9 mouse cellular contexts compared by ENCODE assay signal in the genomic region with DNA sequence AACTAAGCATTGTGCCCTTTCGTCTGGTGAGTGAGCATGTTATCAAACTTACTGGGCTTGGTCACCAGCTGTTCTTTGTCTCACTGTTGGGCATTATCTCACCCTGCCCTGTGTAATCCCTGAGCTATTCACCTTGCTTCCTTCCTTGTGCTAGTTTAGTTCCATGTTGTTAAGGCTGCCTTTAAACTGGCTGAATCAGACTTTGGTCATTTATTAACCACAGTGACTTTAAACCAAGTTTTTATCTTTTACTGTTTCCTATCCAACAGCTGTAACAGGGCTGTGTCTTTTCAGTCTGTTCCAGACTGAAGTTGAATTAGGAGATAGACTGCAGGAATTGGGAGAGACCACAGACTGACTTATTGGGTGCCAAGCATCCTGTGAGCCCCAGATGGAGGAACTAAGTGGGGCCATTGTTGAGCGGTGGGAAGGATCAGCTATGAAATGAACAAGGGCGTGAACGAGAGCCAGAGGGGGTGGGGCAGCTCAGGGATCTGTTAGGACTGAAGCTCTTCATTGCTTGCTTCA. TPM values are rescaled to one million over a fixed set of nuclear protein-coding genes. Genes with fewer than 3 reads are reported as not detected.
DNase-seq lines count a peak whose midpoint lies in the region; ATAC-seq and TF ChIP-seq lines count a peak whose summit lies in the region.
"Had no signal": no experiment of that assay in that cellular context is flagged by ENCODE, and none has a peak within 500 bp of the region (broad histone marks: within the 10 kb centered on the region; RNA-seq: fewer than 3 reads in every experiment).

No protein-coding gene starts in this region.

- TF ChIP-seq CTCF in brain, embryonic 14.5 days (IDR thresholded peaks at IDR 0.05; ENCODE audit: borderline replicate concordance, extremely low read depth, insufficient read depth, insufficient read length): no peak

- H3K4me3 ChIP-seq in heart, embryonic 14.5 days (ENCODE audit: control insufficient read depth in 1 of 2, insufficient read depth in 1 of 2, low read depth in 1 of 2, low read length in 2 of 2): no peak overlapping the region
- H3K4me3 ChIP-seq in kidney, embryonic 15.5 days (replicated peaks): no peak overlapping the region
- H3K4me3 ChIP-seq: forebrain, embryonic 12.5 days had no signal

- H3K4me2 ChIP-seq in heart, embryonic 14.5 days (ENCODE audit: low read length): no peak overlapping the region
- peak overlapping the region; percentile 12; the same call in 1 of the 2 replicates for H3K4me2 ChIP-seq in kidney, embryonic 15.5 days
- H3K4me2 ChIP-seq: forebrain, embryonic 12.5 days had no signal

- H3K36me3 ChIP-seq in heart, embryonic 14.5 days (ENCODE audit: control insufficient read depth, insufficient read depth, low read length): peaks cover 18% of the 10 kb centered on the region; the same call in 1 of the 2 replicates
- H3K36me3 ChIP-seq in kidney, embryonic 15.5 days: peaks cover 30% of the 10 kb centered on the region

- no peak for TF ChIP-seq POLR2A in brain, embryonic 14.5 days (IDR thresholded peaks at IDR 0.05; ENCODE audit: borderline replicate concordance, extremely low read depth, insufficient read depth, insufficient read length, poor library complexity, severe bottlenecking)

- WGBS in heart, embryonic 14.5 days: 28% methylated on average over 4 of the region's 4 CpGs
- 55% methylated on average over 4 of the region's 4 CpGs for WGBS in kidney, embryonic 15.5 days

- no peaks in the 10 kb centered on the region for H3K9me3 ChIP-seq in heart, embryonic 14.5 days (ENCODE audit: control insufficient read depth, low read length)
- no peaks in the 10 kb centered on the region for H3K9me3 ChIP-seq in kidney, embryonic 15.5 days (replicated peaks)
- H3K9me3 ChIP-seq: forebrain, embryonic 12.5 days had no signal

- peak; percentile 11 for DNase-seq in brain, embryonic 14.5 days (ENCODE audit: low read depth)
- no peak for DNase-seq in layer of hippocampus, adult 9-11 months
- no peak for DNase-seq in cerebellum, adult 8-10 months
- no peak for DNase-seq in thymus, postnatal 4 days
- DNase-seq: thymus, postnatal 36 days had no signal

- peak; percentile 47 for ATAC-seq in heart, embryonic 14.5 days (ENCODE audit: insufficient number of reproducible peaks, insufficient read depth, low FRiP score, low read depth)
- peak; percentile 85 for ATAC-seq in kidney, embryonic 15.5 days (replicated peaks; ENCODE audit: low FRiP score)
- peak; percentile 79 for ATAC-seq in megakaryocyte progenitor cell, adult 5-6 weeks (replicated peaks; ENCODE audit: poor library complexity)

- peak overlapping the region; percentile 45 to 55 for H3K27ac ChIP-seq in heart, embryonic 14.5 days (replicated peaks in 1 of 2; ENCODE audit: control insufficient read depth in 1 of 2, insufficient read depth in 1 of 2, low read depth in 2 of 2, low read length in 2 of 2)
- peak overlapping the region; percentile 68 for H3K27ac ChIP-seq in kidney, embryonic 15.5 days
- H3K27ac ChIP-seq: forebrain, embryonic 12.5 days had no signal

- H3K4me1 ChIP-seq in heart, embryonic 14.5 days (ENCODE audit: control insufficient read depth in 2 of 2, insufficient read depth in 2 of 2, low read length in 2 of 2): peaks cover 10 to 32% of the 10 kb centered on the region in 2 experiments
- H3K4me1 ChIP-seq in kidney, embryonic 15.5 days: peaks cover 15% of the 10 kb centered on the region
- H3K4me1 ChIP-seq: forebrain, embryonic 12.5 days had no signal

- no peak overlapping the region for H3K9ac ChIP-seq in heart, embryonic 14.5 days (ENCODE audit: low read length)
- H3K9ac ChIP-seq in kidney, embryonic 15.5 days: no peak overlapping the region
- H3K9ac ChIP-seq: forebrain, embryonic 12.5 days had no signal

- H3K27me3 ChIP-seq in heart, embryonic 14.5 days (ENCODE audit: control insufficient read depth, insufficient read depth, low read length): no peaks in the 10 kb centered on the region
- H3K27me3 ChIP-seq in kidney, embryonic 15.5 days: no peaks in the 10 kb centered on the region
- H3K27me3 ChIP-seq: forebrain, embryonic 12.5 days had no signal

RNA-seq across cellular contexts. Expression of gene Ttc33, which starts 10.7 kb away (rescaled TPM):
- 24.5 and 29.0 TPM in 2 replicates for polyA plus RNA-seq in brain, embryonic 14.5 days (2012; rRNA removed)
- polyA plus RNA-seq in heart, embryonic 14.5 days (2014; fragmentation: Nextera tagmentation; extraction: Ambion mirVana): 36.8 and 39.7 TPM in 2 replicates
- 45.1 and 45.2 TPM in 2 replicates for polyA plus RNA-seq in kidney, embryonic 15.5 days (2015; fragmentation: Nextera tagmentation; extraction: Ambion mirVana)
- 29.4 and 38.4 TPM in 2 replicates for total RNA-seq in megakaryocyte progenitor cell, adult 5-6 weeks (2015)
- 43.1 and 54.2 TPM in 2 replicates for total RNA-seq in megakaryocyte progenitor cell, adult 5-6 weeks (2017)

RNA-seq across cellular contexts. Expression of gene Ptger4, which starts 47.9 kb away (rescaled TPM):
- 0.76 and 1.2 TPM in 2 replicates for polyA plus RNA-seq in brain, embryonic 14.5 days (2012; rRNA removed)
- 3.3 and 4.1 TPM in 2 replicates for polyA plus RNA-seq in heart, embryonic 14.5 days (2014; fragmentation: Nextera tagmentation; extraction: Ambion mirVana)
- 4.2 and 5.2 TPM in 2 replicates for polyA plus RNA-seq in kidney, embryonic 15.5 days (2015; fragmentation: Nextera tagmentation; extraction: Ambion mirVana)
- 11.4 and 11.6 TPM in 2 replicates for total RNA-seq in megakaryocyte progenitor cell, adult 5-6 weeks (2015)
- total RNA-seq in megakaryocyte progenitor cell, adult 5-6 weeks (2017): 6.0 and 8.4 TPM in 2 replicates

RNA-seq across cellular contexts. Expression of gene Prkaa1, which starts 52.4 kb away (rescaled TPM):
- polyA plus RNA-seq in brain, embryonic 14.5 days (2012; rRNA removed): 11.5 and 14.4 TPM in 2 replicates
- 20.9 and 21.3 TPM in 2 replicates for polyA plus RNA-seq in heart, embryonic 14.5 days (2014; fragmentation: Nextera tagmentation; extraction: Ambion mirVana)
- 22.6 and 23.7 TPM in 2 replicates for polyA plus RNA-seq in kidney, embryonic 15.5 days (2015; fragmentation: Nextera tagmentation; extraction: Ambion mirVana)
- total RNA-seq in megakaryocyte progenitor cell, adult 5-6 weeks (2015): 35.6 and 38.4 TPM in 2 replicates
- total RNA-seq in megakaryocyte progenitor cell, adult 5-6 weeks (2017): 23.5 and 23.7 TPM in 2 replicates
